Mouse (Mus musculus) CD4-positive, CD25-positive, alpha-beta regulatory T cell, adult 2 months (primary cell): Measurements from ENCODE around the gene Mog.
"Not testable (repeated sequence)": the region's sequence is repeated elsewhere in the genome, so short reads cannot be mapped to it uniquely, and the experiment has no call there.

Source experiments
- DNase-seq: peaks from one replicate; pipeline ENCODE4 v3.0.0-alpha.2; 2012; ENCODE audit warnings: low read depth, low spot score

The Mog gene

DNA sequence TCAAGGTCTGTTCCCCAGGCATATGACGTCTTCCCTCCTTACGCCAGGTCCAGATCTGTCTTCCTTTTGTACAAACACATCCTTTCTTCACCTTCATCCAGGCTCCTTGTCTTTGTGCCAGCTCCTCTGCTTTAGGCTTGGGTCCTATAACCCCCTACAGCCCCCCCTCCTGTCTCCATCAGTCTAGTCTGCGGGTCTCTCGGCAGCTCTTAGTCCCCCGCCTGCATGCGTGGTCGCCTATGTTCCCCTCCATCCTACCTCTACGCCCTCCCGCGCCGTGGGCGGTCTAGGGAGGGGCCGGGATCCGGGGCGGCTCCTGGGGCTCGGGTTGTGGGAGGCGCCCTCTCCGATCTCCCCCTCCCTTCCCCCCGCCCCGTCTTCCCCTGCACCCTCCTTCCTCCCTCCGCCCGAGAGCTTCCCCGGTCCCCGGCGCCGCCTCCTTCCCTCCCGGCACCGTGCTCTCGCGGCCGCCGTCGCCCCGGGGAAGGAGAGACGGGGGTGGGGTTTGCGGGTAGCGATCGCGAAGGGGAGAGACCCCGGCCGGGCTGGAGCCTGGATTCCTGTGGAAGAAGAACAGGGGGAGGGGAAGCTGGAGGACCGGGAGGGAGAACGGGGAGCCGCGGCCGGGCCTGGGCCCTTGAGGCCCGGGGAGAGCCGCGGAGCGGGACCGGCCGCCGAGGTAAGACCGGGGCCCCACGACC is 22.6 kb upstream of the Mog start, which contains the start of gene Gabbr1:
TSS of gene Gabbr1 (plus strand) at position 356 of the 701 bp plus-strand sequence.
- DNase-seq: peak; percentile 90

DNA sequence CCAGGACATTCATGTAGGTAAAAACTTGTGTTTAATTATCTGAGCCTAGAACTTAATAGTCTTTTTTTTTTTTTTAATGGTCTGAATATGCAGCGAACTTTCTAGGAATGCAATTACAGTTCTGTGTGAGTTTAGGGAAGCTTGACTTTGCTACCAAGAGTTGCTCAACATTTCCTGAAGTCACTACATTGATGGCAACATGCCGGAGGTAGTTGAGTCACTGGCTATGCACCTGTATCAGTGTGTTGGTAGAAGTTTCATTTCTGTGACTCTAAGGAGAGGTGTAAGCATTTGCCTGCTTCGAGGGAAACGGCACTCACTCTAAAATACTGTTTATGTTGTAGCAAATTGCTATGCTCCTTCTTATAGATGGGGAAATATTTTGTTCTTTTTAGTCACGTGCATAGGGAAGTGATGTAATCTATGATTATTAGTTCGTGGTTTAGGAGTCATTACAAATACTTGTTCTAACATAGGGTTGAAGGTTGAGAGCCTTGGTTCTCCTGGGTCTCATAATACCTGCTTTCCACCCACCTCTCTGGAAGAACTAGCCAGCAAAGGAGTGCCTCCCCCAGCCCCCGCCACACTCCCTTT is 21.6 kb upstream of the Mog start:
- peak; percentile 8 for DNase-seq

DNA sequence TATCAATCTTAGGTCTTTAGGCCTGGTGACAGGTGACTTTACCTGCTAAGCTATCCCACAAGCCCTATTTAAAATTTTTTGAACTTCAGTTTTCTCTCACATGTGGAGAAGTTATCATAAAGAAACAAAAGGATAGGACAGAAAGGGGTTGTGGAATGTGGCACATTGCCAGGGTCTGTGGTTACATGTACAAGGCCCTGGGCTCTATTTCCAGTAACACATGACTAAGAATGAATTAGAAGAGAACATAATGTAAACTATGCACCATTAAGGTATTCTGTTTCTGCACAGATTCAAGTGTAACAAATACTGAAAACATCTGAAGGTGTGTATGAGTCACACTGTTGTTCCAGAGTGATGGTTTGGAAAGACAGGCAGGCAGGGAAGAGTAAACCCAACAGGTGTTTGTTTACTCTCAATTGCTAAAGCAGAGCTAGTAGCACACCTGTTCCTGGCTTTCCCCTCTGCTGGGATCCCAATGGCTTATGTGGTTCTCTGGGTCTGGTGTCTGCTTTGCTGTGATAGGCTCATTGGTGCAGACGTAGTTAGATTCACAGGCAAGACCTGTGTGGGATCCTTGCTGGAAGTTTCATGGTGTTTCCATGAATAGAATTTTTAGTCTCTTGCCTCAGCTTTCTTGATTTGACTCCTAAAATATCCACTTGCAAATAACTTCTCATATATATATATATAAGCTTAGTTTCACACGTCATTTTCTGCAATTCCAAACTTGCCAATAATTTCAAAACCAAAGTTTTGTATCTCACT is 16.1 kb upstream of the Mog start:
- DNase-seq: no peak

DNA sequence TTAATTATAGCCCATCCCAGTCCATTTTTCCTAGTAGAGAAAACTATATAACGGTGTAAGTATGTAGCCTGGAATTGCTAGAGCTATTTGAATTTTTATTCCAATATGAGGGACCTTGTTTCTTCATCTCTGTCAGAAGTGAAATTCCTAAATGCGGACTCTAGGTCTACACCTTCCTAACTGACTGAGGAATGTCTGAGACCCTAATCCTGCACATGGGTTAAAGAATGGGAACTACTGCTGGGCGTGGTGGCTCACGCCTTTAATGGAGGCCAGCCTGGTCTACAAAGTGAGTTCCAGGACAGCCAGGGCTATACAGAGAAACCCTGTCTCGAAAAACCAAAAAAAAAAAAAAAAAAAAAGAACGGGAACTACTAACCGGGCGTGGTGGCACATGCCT is 6.0 kb upstream of the Mog start:
- DNase-seq: no peak

DNA sequence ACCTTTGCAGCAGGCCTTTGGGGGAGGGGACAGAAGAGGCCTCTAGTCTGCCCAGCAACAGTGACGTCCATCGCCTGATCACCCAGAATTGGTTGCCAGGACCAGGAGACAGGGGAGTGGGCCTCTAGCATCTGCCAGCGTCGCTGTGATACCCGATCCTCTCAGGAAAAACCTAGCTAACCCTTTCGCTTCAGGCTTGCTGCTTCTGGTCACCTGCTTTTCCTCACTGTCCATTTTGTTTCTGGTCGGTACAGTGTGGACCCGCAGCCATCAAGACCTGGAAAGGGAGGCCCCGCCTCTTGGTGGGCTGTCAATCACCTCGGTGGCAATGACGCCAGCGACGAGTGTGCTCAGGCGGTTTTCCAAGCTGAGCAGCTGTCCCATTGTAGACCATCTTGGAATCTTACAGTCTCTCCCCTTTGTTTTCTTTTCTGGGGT is 5.5 kb upstream of the Mog start:
- DNase-seq: peak; percentile 87

DNA sequence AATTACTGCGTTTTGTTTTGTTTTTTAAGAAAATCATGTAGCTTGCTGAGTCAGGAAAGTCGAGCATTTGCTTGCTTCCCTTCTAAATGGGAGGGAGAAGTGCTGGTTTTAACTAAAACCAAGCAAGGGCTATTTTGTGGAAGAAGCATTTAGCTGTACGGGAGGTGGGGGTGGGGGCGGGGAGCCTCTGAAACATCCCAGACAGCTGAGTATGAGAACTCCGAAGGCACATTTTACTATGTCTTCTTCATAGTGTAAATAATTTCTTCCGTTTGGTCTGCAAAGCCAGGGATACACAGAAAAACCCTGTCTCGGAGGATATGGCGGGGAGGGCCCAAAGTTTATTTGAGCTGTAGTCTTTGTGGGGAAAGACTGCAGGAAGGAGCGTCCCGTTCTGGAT is 5.0 kb upstream of the Mog start:
- DNase-seq: no peak

DNA sequence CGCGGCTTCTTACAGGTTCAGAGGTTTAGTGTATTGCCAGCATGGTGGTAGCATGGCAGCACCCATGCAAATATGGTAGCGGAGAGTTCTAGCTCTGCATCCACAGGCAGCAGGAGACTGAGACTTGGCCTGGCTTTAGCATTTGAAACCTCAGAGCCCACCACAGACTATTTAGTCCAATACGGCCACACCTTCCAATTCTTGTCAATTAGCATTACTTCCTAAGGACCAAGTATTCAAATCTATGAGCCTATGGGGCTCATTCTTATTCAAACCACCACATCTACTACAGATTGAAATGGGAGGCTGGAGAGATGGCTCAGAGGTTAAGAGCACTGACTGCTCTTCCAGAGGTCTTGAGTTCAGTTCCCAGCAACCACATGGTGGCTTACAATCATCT is 4.3 kb upstream of the Mog start:
- no peak for DNase-seq

DNA sequence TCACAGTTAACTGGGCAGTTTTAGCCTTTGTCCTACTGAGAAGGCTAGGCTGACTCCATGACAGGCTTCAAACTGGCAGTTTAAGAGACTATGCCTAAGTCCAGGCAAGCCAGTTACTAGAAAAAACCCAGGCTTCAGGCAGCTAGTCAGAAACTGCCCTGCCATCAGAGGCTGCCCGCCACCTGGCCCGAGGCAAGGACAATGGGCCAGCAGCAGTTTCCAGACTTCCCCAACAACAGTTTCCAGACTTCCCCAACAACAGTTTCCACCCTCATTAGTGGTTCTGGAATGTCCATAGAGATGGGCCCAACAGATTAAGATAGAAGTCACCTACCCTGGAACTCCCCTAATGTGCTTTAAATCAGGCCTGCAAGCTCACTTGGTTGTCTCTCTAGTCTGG is 3.2 kb upstream of the Mog start:
- DNase-seq: no peak

DNA sequence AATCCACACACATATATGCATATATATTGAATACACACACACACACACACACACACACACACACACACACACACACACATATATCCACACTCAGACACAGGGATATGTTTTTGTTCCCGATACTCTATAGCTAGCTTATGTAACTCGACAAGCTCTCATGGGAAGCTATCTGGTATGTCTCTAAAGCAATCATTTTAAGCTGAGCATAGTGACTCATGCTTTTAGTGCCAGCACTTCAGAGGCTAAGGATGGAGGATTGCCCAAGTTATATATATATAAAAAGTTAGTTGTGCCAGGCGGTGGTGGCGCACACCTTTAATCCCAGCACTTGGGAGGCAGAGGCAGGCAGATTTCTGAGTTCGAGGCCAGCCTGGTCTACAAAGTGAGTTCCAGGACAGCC is 4.0 kb downstream of the Mog start:
- not testable (repeated sequence) for DNase-seq

DNA sequence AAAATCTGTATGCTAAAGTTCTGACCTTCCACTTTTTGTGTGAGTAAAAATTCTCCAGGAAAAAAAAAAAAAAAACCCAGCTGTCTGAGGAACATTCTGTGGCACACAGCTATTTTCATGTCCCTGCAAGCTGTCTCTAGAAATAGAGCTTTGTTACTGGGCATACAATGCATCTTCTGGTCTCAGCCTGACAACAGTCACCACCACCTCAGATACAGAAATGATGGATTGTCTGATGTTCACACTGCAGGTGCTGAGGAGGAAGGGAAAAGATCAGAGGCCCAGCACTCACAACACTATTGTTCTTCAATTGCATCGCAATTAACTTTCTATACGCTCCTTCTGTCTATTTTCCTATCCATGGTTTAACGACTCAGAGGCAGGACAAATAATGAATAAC is 4.9 kb downstream of the Mog start:
- DNase-seq: no peak

DNA sequence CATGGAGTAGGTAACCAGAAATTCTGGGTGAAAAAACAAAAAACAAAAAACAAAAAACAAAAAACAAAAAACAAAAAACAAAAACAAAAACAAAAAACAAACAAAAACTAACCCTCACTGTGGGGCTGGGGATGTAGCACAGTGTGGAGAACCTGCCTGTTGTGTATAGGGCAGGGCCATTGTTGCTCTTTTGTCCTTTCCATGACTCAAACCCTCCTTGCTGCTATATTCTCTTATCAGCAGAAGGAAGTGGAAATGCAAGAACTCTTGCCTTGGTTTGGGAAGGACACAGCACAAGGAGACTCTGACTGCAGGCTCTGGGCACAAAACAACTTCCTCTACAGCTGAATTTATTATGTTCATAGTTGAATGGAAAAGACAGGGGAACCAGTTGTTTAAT is 6.9 kb downstream of the Mog start:
- DNase-seq: no peak

DNA sequence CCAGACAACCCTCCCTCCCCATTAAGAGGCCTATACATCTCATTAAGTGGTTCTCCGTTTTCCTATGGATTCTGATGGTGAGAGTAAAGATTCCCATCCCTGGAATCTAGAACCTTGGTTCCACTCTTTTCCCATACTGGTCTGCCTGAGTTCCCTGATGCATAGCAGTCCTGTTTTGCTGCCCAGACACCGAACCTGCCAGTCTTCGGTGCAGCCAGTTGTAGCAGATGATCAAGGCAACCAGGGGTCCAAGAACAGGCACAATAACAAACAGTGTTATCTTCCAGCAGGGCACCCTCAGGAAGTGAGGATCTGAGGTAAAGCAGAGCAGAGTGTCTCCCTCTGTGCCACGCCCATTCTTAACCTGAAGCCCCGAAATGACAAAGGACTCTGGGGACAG is 11.1 kb downstream of the Mog start:
- DNase-seq: no peak

DNA sequence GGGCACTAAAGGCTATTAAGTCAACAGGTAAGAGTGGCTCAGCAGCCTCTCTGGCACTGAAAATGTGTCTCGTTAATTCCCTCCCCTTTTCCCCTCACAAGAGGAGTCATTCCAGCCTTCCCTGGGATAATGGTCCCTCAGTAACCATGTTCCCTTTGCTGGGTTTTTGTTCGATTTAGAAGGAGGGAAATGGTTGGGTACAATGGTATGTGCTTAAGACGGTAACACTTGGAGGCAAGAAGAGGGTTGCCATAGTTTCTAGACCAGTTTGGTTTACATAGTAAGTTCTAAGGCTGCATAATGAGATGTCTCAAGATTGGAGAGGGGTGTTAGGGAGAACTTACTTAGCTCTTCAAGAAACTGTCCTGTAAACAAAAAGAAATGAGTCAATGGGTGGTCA is 11.5 kb downstream of the Mog start:
- no peak for DNase-seq

DNA sequence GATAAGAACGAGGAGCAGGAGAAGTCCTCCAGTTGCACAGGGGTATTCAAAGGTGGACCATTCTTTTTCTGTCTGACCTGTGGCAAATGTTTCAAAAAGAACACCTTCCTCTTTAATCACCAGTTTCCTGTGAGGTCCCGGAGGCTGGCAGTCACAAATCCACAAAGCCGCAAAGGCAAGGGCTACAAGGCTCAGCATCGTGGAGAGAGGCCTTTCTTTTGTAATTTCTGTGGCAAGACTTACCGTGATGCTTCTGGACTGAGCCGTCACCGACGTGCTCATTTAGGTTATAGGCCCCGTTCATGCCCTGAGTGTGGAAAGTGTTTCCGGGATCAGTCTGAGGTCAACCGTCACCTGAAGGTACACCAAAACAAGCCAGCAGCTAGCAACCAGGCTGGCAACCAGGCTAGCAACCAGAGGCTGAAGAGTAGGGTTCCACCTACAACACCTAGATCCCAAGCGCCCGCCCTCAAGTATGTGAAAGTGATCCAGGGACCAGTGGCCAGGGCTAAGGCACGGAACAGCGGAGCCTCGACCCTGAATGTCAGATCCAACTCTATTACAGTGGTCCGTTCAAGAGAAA is 13.6 kb downstream of the Mog start:
- DNase-seq: peak; percentile 26

DNA sequence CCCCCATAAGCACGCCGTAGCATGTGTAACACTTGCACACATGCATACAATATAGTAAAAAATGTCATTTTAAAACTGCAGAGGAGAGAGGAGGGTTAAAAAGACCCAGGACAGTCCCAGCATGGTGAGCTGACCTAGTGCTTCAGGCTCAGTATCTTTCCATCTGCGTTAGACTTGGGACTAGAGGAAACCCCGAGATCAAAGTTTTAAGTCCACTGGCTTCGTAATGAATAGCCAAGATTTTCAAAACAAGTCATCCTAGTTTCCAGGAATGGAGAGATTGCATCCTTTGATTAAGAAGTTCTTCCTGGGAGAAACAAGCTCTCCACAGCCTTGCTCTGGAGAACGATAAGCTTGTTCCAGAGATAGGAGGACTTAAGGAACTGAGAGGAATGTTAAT is 15.0 kb downstream of the Mog start:
- no peak for DNase-seq

DNA sequence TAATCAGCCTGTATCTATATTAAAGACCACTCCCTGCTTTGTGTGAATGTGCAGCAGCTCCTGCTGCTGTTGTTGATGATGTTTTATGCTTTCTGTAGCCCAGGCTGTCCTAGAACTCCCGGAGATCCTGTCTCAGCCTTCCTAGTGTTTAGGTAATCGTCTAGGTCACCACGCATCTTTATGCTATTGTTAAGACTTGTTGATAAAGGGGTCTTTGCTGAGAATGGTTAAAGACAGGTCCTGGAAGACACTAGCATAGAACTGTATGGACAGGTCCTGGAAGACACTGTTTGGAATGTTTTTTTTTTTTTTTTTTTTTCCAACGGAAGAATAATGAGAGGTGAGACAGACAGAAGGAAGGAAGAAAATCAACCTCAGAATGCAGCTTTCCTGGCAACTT is 19.8 kb downstream of the Mog start:
- DNase-seq: no peak

DNA sequence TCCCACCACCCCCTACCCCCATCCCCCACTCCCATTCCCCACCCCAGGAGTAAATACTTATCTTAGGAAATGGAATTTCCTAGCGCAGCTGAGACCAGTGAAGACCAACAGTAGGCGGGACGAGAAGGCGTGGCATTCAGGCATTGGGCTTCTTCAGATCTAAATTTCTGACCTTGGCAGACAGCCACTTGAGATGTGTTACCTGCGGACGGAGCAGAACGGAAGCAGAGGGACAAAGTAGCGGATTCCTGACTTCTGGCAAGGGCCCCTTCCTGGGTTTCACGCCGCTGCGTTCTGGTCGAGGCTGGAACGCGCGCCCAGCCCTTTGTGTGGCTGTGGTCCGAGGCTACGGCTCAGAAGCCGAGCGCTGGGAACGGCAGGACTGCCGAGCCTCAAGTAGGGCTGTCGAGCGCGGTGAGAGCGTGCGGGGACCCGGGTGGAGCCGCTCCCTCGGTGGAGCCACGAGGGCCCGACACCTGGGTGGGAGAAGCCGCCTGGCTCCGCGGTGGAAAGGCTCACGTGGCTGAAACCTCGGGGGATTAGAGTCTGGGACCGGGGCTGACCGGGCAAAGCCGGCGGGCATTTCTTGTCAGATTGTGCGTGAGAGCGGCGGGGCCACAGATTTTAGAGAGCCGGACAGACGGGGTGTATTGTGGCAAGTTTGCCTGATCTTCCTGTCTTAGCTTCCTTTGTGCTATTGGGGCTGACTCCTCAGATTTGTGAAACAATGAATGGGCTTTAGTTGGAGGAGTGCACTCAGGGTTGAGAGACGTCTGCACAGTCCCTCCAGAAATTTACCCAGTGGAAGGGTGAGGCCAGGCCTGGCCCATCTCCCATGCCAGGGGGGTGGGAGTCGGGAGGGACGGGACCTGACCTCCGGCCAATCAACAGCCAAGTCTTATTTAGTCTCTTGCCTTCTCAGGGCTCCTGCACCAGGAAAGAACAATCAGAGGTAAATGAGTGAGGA is 20.6 kb downstream of the Mog start:
- DNase-seq: peak; percentile 11

DNA sequence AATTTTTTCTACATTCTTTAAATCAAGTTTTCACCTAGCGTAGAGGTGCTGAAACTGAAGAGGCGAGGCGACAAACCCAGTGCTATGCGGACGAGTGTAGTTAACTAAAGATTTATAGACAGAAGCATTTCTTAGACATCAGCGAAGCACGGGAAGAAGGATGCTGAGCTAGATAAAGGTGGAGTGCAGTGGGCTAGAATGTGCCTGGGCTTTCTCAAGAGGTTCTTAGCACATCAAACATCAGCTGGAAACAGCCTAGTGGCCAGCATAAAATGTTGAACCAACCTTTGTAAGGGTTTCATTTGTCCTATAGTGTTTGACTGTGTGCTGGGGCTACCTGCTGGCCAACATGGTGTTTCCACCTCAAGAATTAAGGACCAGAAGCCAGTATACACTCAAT is 22.3 kb downstream of the Mog start, which contains the start of gene Zfp57:
TSS of gene Zfp57 (plus strand) at position 301 of the 400 bp plus-strand sequence.
- DNase-seq: no peak

DNA sequence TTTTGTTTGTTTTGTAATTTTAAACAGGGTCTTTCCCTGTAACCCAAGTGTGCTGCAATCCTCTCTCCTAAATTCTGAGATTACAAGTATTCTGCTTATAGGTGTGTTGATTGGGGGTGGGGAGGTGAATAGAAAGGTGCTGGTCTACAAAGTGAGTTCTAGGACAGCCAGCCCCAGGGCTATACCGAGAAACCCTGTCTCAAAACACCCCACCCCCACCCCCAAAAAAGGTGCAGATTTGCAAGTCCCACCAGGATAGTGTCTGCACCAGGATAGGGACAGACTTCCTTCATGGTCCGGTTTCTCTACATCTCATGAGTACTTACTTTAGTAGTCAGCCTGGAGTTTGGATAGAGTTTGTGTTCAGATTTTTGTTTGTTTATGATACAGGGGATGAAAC is 24.7 kb downstream of the Mog start:
- DNase-seq: no peak

DNA sequence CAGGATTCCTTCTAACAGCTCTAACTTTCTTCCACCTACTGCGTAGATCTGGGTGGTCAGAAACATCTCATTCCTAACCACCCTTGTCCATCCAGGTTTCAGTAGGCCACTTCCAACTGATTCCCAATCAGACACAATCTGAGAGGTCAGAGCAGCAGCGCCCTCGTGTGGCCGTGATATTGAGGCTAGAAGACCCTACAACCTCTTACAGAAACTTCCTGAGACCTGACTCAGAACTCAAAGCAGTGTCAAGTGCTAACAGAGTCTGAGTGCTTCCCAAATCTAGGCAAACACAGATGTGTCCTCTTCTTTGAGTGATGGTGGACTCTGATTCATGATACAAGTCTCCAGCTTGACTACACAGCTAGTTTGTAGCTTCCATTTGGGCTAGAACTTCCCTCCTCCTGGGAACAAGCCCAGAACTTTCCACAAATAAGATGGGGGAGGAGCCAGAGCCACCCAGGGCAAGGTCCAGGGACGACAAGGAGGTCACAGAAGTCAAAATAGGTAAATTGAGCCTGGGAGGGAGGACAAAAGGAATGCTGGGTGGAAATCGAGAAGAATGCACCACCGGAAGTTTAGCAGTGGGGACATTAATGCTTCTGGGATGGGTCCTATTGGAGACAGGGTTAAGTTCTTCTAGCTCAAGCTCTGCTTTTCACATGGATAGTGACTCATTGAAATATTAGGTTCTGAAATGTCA is 26.0 kb downstream of the Mog start:
- peak; percentile 81 for DNase-seq

DNA sequence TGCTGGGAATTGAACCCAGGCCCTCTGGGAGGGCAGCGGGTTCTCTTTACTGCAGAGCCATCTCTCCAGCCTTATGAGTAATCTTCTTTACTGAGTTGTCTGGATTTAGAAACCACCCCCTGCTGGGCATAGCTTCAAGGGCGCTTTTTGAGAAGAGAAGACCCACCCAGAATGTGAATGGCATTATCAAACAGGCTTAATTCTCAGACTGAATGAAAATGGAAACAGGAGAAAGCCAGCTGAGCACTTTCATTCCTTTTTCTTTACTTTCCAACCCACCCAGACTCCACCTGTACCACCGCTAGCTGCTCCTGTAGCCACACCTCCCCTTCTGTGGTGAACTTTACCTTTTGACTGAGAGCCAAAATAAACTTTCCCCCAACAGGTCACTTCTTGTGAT is 27.8 kb downstream of the Mog start:
- DNase-seq: no peak
